Mouse (Mus musculus): ENCODE measurements around the gene Gm10401. TPM values are rescaled to one million over a fixed set of nuclear protein-coding genes. Genes with fewer than 3 reads are reported as not detected.

Gene Gm10401
- polyA plus RNA-seq, 1 experiment from 2014 or later: 46.5 TPM

DNA sequence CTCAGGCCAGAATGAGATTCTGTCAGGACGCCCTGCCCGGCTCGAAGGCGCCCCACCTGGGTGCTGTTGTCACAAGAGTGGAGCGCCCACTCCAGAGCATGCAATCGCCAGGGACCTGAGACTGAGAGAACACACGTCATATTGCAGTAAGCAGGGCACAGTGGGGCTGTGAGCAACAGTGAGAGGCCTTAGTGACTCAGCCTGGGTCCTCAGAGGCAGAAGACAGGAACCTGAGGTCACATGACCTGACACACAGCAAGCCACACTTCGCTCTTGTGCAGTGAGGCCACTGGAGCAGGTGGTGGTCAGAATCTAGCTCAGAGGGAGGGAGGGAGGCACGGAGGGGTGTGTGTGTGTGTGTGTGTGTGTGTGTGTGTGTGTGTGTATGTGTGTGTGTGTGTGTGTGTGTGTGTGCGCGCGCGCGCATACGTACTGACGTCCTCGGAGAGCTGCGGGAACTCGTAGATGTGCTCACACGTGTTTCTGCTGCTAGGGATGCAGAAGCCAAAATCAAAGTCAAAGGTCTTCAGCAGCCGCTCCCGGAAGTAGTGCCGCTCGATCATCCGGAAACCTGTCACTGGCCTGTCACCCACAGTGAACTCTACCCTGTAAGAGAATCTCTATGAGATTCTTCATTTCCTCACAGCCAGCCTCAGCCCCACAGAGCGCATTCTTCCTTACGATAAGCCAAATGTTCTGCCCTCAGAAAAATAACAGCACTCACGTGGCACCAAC lies 28.6 kb upstream of the Gm10401 start:
- no peak overlapping the region for H3K4me2 ChIP-seq (ENCODE audit: low read length)
- H3K27ac ChIP-seq (ENCODE audit: low read depth): no peak overlapping the region
- H3K4me1 ChIP-seq (replicated peaks; ENCODE audit: control insufficient read depth, insufficient read depth, low read length): peaks cover 3% of the 10 kb centered on the region; the same call in 1 of the 2 replicates
- 92% methylated on average over 28 of the region's 28 CpGs for WGBS
- no peak overlapping the region for H3K4me3 ChIP-seq (ENCODE audit: low read depth, low read length)
- no peak for DNase-seq (ENCODE audit: low spot score)
- no peaks in the 10 kb centered on the region for H3K27me3 ChIP-seq (replicated peaks; ENCODE audit: control insufficient read depth, insufficient read depth, low read length)
- ATAC-seq (replicated peaks; ENCODE audit: low FRiP score, low TSS enrichment, low read depth): no peak
- H3K9ac ChIP-seq (ENCODE audit: low read length): no peak overlapping the region
- H3K9me3 ChIP-seq (ENCODE audit: control insufficient read depth, low read length): no peaks in the 10 kb centered on the region
- H3K36me3 ChIP-seq (ENCODE audit: control insufficient read depth, insufficient read depth, low read length): peaks cover 59% of the 10 kb centered on the region

GRCm38 (mm10) chr5:115125211-115125871 lies 27.2 kb upstream of the Gm10401 start:
- H3K9ac ChIP-seq (ENCODE audit: low read length): no peak overlapping the region
- DNase-seq (ENCODE audit: low spot score): peak; percentile 89
- H3K4me1 ChIP-seq (replicated peaks; ENCODE audit: control insufficient read depth, insufficient read depth, low read length): peaks cover 3% of the 10 kb centered on the region; the same call in 1 of the 2 replicates
- no peak overlapping the region for H3K27ac ChIP-seq (ENCODE audit: low read depth)
- 25% methylated on average over 24 of the region's 24 CpGs for WGBS
- no peaks in the 10 kb centered on the region for H3K9me3 ChIP-seq (ENCODE audit: control insufficient read depth, low read length)
- no peaks in the 10 kb centered on the region for H3K27me3 ChIP-seq (replicated peaks; ENCODE audit: control insufficient read depth, insufficient read depth, low read length)
- H3K4me2 ChIP-seq (ENCODE audit: low read length): no peak overlapping the region
- H3K36me3 ChIP-seq (ENCODE audit: control insufficient read depth, insufficient read depth, low read length): peaks cover 53% of the 10 kb centered on the region
- ATAC-seq (replicated peaks; ENCODE audit: low FRiP score, low TSS enrichment, low read depth): peak; percentile 65
- no peak overlapping the region for H3K4me3 ChIP-seq (ENCODE audit: low read depth, low read length)

- H3K27ac ChIP-seq (ENCODE audit: low read depth): no peak overlapping the region
- H3K4me2 ChIP-seq (ENCODE audit: low read length): no peak overlapping the region
- DNase-seq (ENCODE audit: low spot score) (no peak), ATAC-seq (replicated peaks; ENCODE audit: low FRiP score, low TSS enrichment, low read depth) (no peak)
- peaks cover 3% of the 10 kb centered on the region; the same call in 1 of the 2 replicates for H3K4me1 ChIP-seq (replicated peaks; ENCODE audit: control insufficient read depth, insufficient read depth, low read length)
- peaks cover 46% of the 10 kb centered on the region for H3K36me3 ChIP-seq (ENCODE audit: control insufficient read depth, insufficient read depth, low read length)
- no peaks in the 10 kb centered on the region for H3K9me3 ChIP-seq (ENCODE audit: control insufficient read depth, low read length)
- H3K27me3 ChIP-seq (replicated peaks; ENCODE audit: control insufficient read depth, insufficient read depth, low read length): no peaks in the 10 kb centered on the region
- 95% methylated on average over 6 of the region's 6 CpGs for WGBS
- H3K4me3 ChIP-seq (ENCODE audit: low read depth, low read length): no peak overlapping the region
- no peak overlapping the region for H3K9ac ChIP-seq (ENCODE audit: low read length)
Observed at GRCm38 (mm10) chr5:115124690-115125089, 26.6 kb upstream of the Gm10401 start.

- peaks cover 3% of the 10 kb centered on the region; the same call in 1 of the 2 replicates for H3K4me1 ChIP-seq (replicated peaks; ENCODE audit: control insufficient read depth, insufficient read depth, low read length)
- WGBS: 81% methylated on average over 5 of the region's 5 CpGs
- H3K9ac ChIP-seq (ENCODE audit: low read length): no peak overlapping the region
- DNase-seq (ENCODE audit: low spot score) (no peak), ATAC-seq (replicated peaks; ENCODE audit: low FRiP score, low TSS enrichment, low read depth) (no peak)
- no peaks in the 10 kb centered on the region for H3K27me3 ChIP-seq (replicated peaks; ENCODE audit: control insufficient read depth, insufficient read depth, low read length)
- H3K27ac ChIP-seq (ENCODE audit: low read depth): no peak overlapping the region
- no peaks in the 10 kb centered on the region for H3K9me3 ChIP-seq (ENCODE audit: control insufficient read depth, low read length)
- peaks cover 32% of the 10 kb centered on the region for H3K36me3 ChIP-seq (ENCODE audit: control insufficient read depth, insufficient read depth, low read length)
- H3K4me3 ChIP-seq (ENCODE audit: low read depth, low read length): no peak overlapping the region
- H3K4me2 ChIP-seq (ENCODE audit: low read length): no peak overlapping the region
Observed at GRCm38 (mm10) chr5:115120978-115121377, 22.9 kb upstream of the Gm10401 start.

- H3K27ac ChIP-seq (ENCODE audit: low read depth): peak within 1 kb of the TSS; percentile 59; the same call in 1 of the 2 replicates
- peak within 1 kb of the TSS; percentile 52 for H3K4me2 ChIP-seq (ENCODE audit: low read length)
- H3K36me3 ChIP-seq (ENCODE audit: control insufficient read depth, insufficient read depth, low read length): peaks cover 33% of the 10 kb centered on the region
- no peaks in the 10 kb centered on the region for H3K4me1 ChIP-seq (replicated peaks; ENCODE audit: control insufficient read depth, insufficient read depth, low read length)
- no peaks in the 10 kb centered on the region for H3K27me3 ChIP-seq (replicated peaks; ENCODE audit: control insufficient read depth, insufficient read depth, low read length)
- WGBS: under 1% methylated on average over 39 of the region's 39 CpGs
- no peaks in the 10 kb centered on the region for H3K9me3 ChIP-seq (ENCODE audit: control insufficient read depth, low read length)
- H3K9ac ChIP-seq (ENCODE audit: low read length): peak within 1 kb of the TSS; percentile 75
- H3K4me3 ChIP-seq (ENCODE audit: low read depth, low read length): peak within 1 kb of the TSS; percentile 80
- peak; percentile 87 for ATAC-seq (replicated peaks; ENCODE audit: low FRiP score, low TSS enrichment, low read depth)
- DNase-seq (ENCODE audit: low spot score): peak; percentile 89
Observed at GRCm38 (mm10) chr5:115118961-115119570, 21.0 kb upstream of the Gm10401 start, which contains the start of gene Acads. Acads (minus strand) TSS chr5:115119346.

GRCm38 (mm10) chr5:115117467-115117866 lies 19.4 kb upstream of the Gm10401 start:
- WGBS: 84% methylated on average over 13 of the region's 13 CpGs
- H3K9ac ChIP-seq (ENCODE audit: low read length): no peak overlapping the region

GRCm38 (mm10) chr5:115116426-115116825 lies 18.3 kb upstream of the Gm10401 start:
- ATAC-seq (replicated peaks; ENCODE audit: low FRiP score, low TSS enrichment, low read depth) (no peak), DNase-seq (ENCODE audit: low spot score) (no peak)
- Histone ChIP-seq H3K9ac (ENCODE audit: low read length) (no peak overlapping the region), H3K27ac (ENCODE audit: low read depth) (no peak overlapping the region), H3K4me3 (ENCODE audit: low read depth, low read length) (no peak overlapping the region), H3K27me3 (replicated peaks; ENCODE audit: control insufficient read depth, insufficient read depth, low read length) (no peaks in the 10 kb centered on the region), H3K36me3 (ENCODE audit: control insufficient read depth, insufficient read depth, low read length) (peaks cover 45% of the 10 kb centered on the region), H3K4me1 (replicated peaks; ENCODE audit: control insufficient read depth, insufficient read depth, low read length) (no peaks in the 10 kb centered on the region), H3K9me3 (ENCODE audit: control insufficient read depth, low read length) (no peaks in the 10 kb centered on the region), H3K4me2 (ENCODE audit: low read length) (no peak overlapping the region)
- WGBS: 91% methylated on average over 3 of the region's 3 CpGs

More at GRCm38 (mm10) chr5:115117467-115117866, 19.4 kb upstream of the Gm10401 start:
- Histone ChIP-seq H3K9me3 (ENCODE audit: control insufficient read depth, low read length) (no peaks in the 10 kb centered on the region), H3K27me3 (replicated peaks; ENCODE audit: control insufficient read depth, insufficient read depth, low read length) (no peaks in the 10 kb centered on the region), H3K27ac (ENCODE audit: low read depth) (no peak overlapping the region), H3K4me1 (replicated peaks; ENCODE audit: control insufficient read depth, insufficient read depth, low read length) (no peaks in the 10 kb centered on the region), H3K4me2 (ENCODE audit: low read length) (no peak overlapping the region), H3K4me3 (ENCODE audit: low read depth, low read length) (no peak overlapping the region), H3K36me3 (ENCODE audit: control insufficient read depth, insufficient read depth, low read length) (peaks cover 35% of the 10 kb centered on the region)
- ATAC-seq (replicated peaks; ENCODE audit: low FRiP score, low TSS enrichment, low read depth) (no peak), DNase-seq (ENCODE audit: low spot score) (no peak)

DNA sequence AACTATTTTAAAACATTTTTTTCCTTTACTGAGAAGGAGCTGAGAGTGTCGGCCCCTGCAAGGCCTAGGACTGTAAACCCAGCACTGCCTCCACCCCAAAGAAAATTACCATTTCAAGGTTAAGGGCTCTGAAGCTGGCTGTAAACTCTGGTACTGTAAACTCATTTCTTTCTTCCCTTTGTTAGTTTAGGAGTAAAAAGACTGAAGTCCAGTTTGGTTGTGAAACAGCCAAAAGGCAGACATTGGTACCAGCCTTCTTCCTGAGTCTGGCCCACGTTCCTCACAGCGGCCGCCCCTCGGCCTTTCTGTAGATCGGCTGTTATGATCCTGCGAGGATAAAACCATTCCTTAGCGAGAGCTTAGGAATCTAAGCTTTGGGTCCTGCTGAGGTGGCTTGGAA lies 16.4 kb upstream of the Gm10401 start:
- no peak overlapping the region for H3K4me3 ChIP-seq (ENCODE audit: low read depth, low read length)
- no peaks in the 10 kb centered on the region for H3K27me3 ChIP-seq (replicated peaks; ENCODE audit: control insufficient read depth, insufficient read depth, low read length)
- H3K36me3 ChIP-seq (ENCODE audit: control insufficient read depth, insufficient read depth, low read length): peaks cover 56% of the 10 kb centered on the region
- no peaks in the 10 kb centered on the region for H3K4me1 ChIP-seq (replicated peaks; ENCODE audit: control insufficient read depth, insufficient read depth, low read length)
- ATAC-seq (replicated peaks; ENCODE audit: low FRiP score, low TSS enrichment, low read depth): no peak
- WGBS: 87% methylated on average over 8 of the region's 8 CpGs
- no peak for DNase-seq (ENCODE audit: low spot score)
- H3K9me3 ChIP-seq (ENCODE audit: control insufficient read depth, low read length): no peaks in the 10 kb centered on the region
- no peak overlapping the region for H3K4me2 ChIP-seq (ENCODE audit: low read length)
- no peak overlapping the region for H3K27ac ChIP-seq (ENCODE audit: low read depth)
- H3K9ac ChIP-seq (ENCODE audit: low read length): no peak overlapping the region
